Mouse (Mus musculus) C2C12 (cell line): ENCODE data around the gene Hmces. TPM values are rescaled to one million over a fixed set of nuclear protein-coding genes. Genes with fewer than 3 reads are reported as not detected.

Experiments used
- H3K27me3 ChIP-seq: one replicate; pipeline ENCODE4 v1.6.1; 2011; ENCODE audit not compliant: control insufficient read depth, insufficient read depth, insufficient read length
- H3K36me3 ChIP-seq: one replicate; pipeline ENCODE4 v1.6.1; 2011; ENCODE audit not compliant: control insufficient read depth, insufficient read depth
- H3K4me3 ChIP-seq: one replicate; pipeline ENCODE4 v1.5.1; 2011; ENCODE audit warnings: mild to moderate bottlenecking, control low read depth; ENCODE audit not compliant: poor library complexity, insufficient read depth, severe bottlenecking
- H3K79me2 ChIP-seq: one replicate; pipeline ENCODE4 v1.6.1; 2011; ENCODE audit not compliant: control insufficient read depth, insufficient read depth
- H3K79me3 ChIP-seq: one replicate; pipeline ENCODE4 v1.6.1; 2011; ENCODE audit warnings: low read depth, control low read depth
- H3ac ChIP-seq: one replicate; pipeline ENCODE3; 2011; ENCODE audit warnings: low read depth; ENCODE audit not compliant: control insufficient read depth, insufficient read length
- CEBPB ChIP-seq: IDR thresholded peaks from one replicate; pipeline ENCODE4 v1.6.1; 2011; ENCODE audit warnings: low read depth, mild to moderate bottlenecking, control low read depth, moderate library complexity
- CTCF ChIP-seq: IDR thresholded peaks from one replicate; pipeline ENCODE4 v1.5.1; 2011; ENCODE audit not compliant: control insufficient read depth, insufficient read depth, insufficient read length
- FOSL1 ChIP-seq: IDR thresholded peaks from one replicate; pipeline ENCODE4 v1.8.0; 2011; ENCODE audit warnings: mild to moderate bottlenecking, low read length; ENCODE audit not compliant: poor library complexity, insufficient read depth, severe bottlenecking
- MAX ChIP-seq: IDR thresholded peaks from one replicate; pipeline ENCODE4 v1.6.1; 2011; ENCODE audit warnings: mild to moderate bottlenecking, control low read depth
- MYOD1 ChIP-seq: IDR thresholded peaks from one replicate; pipeline ENCODE4 v1.6.1; 2011; ENCODE audit warnings: low read depth; ENCODE audit not compliant: control insufficient read depth, insufficient read length
- MYOG ChIP-seq: IDR thresholded peaks from one replicate; pipeline ENCODE4 v1.6.1; 2011; ENCODE audit not compliant: control insufficient read depth, insufficient read length; ENCODE audit errors: extremely low read depth
- USF1 ChIP-seq: IDR thresholded peaks from one replicate; pipeline ENCODE4 v1.6.1; 2011; ENCODE audit warnings: low read depth, mild to moderate bottlenecking, control low read depth, moderate library complexity
- polyA plus RNA-seq: library from polyadenylated mRNA; unstranded; fragments of >200 nt; fragmentation: generic; extraction: Trizol; gene quantifications from one replicate; pipeline ENCODE4 v1.2.1, GENCODE M21; 2012; ENCODE audit warnings: missing spikeins

The Hmces gene
- polyA plus RNA-seq, 1 experiment: 43.5 TPM

DNA sequence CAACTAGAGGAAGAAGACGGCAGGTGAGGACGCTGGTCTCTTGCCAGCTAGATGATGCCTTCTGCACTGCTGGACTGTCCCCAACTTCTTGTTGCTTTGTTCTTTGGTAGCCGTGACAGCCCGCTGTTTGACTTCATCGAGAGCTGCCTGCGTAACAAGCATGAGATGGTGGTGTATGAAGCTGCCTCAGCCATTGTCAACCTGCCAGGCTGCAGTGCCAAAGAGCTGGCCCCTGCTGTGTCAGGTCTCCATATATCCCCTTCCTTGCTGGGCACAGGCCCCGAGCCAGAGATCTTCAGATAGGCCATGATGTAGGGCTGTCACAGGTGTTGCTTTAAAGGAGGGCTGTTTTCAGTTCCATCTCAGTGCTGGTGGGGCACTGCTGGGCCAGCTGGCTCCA, 19.8 kb upstream of the Hmces start:
- H3K79me2 ChIP-seq: peaks cover 19% of the 10 kb centered on the region
- H3K79me3 ChIP-seq: peaks cover 15% of the 10 kb centered on the region
- no peak overlapping the region for H3K4me3 ChIP-seq
- no peak for TF ChIP-seq MAX
- no peak for TF ChIP-seq MYOD1
- TF ChIP-seq MYOG: no peak
- no peak for TF ChIP-seq FOSL1
- no peak for TF ChIP-seq CEBPB
- TF ChIP-seq CTCF: no peak
- no peak for TF ChIP-seq USF1
- H3K27me3 ChIP-seq: no peaks in the 10 kb centered on the region
- H3ac ChIP-seq: no peak overlapping the region
- peaks cover 95% of the 10 kb centered on the region for H3K36me3 ChIP-seq

DNA sequence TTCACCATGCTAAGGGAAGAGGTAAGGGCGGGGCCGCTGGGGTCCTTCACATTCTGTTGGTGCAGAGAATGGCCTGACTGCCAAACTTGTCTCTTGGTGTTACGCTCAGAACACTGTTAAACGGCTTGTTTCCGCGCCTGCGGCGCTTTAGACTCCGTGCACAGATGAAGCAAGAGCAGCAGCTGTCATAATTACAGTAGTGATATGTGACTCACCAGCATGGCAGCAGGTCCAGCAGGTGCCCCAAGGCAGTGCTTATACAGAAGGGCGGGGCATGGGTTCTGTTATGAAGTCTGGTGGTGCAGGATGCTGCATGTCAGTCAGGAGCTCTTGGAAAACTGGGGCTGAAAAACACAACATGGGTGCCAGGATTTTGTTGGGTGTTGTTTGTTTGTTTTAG, 15.7 kb upstream of the Hmces start:
- Histone ChIP-seq H3ac (no peak overlapping the region), H3K27me3 (no peaks in the 10 kb centered on the region), H3K36me3 (peaks cover 91% of the 10 kb centered on the region), H3K79me2 (no peaks in the 10 kb centered on the region), H3K4me3 (no peak overlapping the region), H3K79me3 (peaks cover 1% of the 10 kb centered on the region)
- TF ChIP-seq FOSL1: no peak
- peak; percentile 54 for TF ChIP-seq CEBPB
- no peak for TF ChIP-seq CTCF
- TF ChIP-seq USF1: no peak
- TF ChIP-seq MAX: no peak
- no peak for TF ChIP-seq MYOG
- peak; percentile 73 for TF ChIP-seq MYOD1

DNA sequence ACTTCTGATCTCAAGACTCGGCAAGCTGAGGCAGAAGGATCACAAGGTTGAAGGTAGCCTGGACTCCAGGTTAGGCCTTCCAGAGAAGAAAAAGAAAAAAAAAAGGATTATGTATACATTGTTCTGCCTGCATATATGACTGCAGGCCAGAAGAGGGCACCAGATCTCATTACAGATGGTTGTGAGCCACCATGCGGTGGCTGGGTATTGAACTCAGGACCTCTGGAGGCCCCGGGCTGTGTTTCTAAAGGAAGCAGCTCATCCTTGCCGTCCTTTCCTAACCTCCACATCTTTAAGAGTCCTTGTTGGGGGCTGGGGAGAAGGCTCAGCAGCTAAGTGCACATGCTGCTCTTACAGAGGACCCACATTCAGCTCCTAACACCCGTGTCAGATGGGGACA, 7.1 kb upstream of the Hmces start:
- H3K79me3 ChIP-seq: no peaks in the 10 kb centered on the region
- no peaks in the 10 kb centered on the region for H3K79me2 ChIP-seq
- peaks cover 91% of the 10 kb centered on the region for H3K36me3 ChIP-seq
- H3K27me3 ChIP-seq: no peaks in the 10 kb centered on the region
- H3ac ChIP-seq: no peak overlapping the region
- no peak overlapping the region for H3K4me3 ChIP-seq
- TF ChIP-seq MAX (no peak), USF1 (no peak), CEBPB (no peak), MYOD1 (no peak), FOSL1 (no peak), MYOG (no peak), CTCF (no peak)

DNA sequence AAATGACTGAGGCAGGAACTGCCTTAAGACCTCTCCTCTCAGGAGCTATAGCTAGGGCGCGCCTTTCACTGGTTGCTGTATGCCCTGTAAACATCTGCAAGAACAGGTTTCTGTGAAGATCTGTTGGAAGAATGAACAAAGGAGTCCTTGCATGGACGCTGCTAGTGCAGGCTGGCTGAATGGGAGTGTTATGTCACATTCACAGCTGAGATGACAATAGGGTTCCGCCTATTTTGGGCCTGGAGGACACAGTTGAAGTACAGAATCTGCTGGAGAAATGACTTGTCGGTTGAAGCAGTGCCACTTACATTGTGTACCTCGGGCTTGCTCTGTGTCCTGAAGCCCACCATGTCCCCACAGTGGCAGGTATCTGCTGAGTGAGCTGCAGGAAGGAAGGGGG, 4.6 kb upstream of the Hmces start:
- Histone ChIP-seq H3ac (no peak overlapping the region), H3K27me3 (no peaks in the 10 kb centered on the region), H3K36me3 (peaks cover 87% of the 10 kb centered on the region), H3K79me2 (no peaks in the 10 kb centered on the region), H3K4me3 (no peak overlapping the region), H3K79me3 (no peaks in the 10 kb centered on the region)
- no peak for TF ChIP-seq USF1
- no peak for TF ChIP-seq MAX
- TF ChIP-seq MYOD1: no peak
- no peak for TF ChIP-seq CTCF
- no peak for TF ChIP-seq MYOG
- TF ChIP-seq FOSL1: no peak
- TF ChIP-seq CEBPB: no peak

DNA sequence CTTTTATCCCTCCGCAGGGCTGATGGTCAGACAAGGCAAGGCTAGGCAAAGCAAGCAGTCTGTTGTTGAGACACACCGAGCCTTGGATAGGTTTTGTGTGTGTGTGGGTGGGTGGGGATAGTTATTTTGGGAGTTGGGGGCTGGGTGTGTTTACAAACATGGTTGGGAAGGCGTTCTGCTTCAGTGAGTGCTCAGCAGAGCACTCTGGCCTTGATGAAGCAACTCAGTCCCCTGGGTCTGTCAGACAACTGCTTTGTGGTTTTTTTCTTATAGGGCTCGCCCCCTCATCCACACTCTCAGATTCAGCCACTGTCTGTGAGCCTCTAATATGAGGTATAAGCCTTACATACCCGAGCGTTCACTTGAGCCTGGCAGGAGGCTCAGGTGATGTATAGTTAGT, 2.2 kb upstream of the Hmces start:
- H3K4me3 ChIP-seq: no peak overlapping the region
- peaks cover 70% of the 10 kb centered on the region for H3K36me3 ChIP-seq
- no peak for TF ChIP-seq MYOG
- TF ChIP-seq CEBPB: peak; percentile 14
- H3K79me3 ChIP-seq: peaks cover 3% of the 10 kb centered on the region
- no peaks in the 10 kb centered on the region for H3K27me3 ChIP-seq
- peaks cover 18% of the 10 kb centered on the region for H3K79me2 ChIP-seq
- H3ac ChIP-seq: no peak overlapping the region

DNA sequence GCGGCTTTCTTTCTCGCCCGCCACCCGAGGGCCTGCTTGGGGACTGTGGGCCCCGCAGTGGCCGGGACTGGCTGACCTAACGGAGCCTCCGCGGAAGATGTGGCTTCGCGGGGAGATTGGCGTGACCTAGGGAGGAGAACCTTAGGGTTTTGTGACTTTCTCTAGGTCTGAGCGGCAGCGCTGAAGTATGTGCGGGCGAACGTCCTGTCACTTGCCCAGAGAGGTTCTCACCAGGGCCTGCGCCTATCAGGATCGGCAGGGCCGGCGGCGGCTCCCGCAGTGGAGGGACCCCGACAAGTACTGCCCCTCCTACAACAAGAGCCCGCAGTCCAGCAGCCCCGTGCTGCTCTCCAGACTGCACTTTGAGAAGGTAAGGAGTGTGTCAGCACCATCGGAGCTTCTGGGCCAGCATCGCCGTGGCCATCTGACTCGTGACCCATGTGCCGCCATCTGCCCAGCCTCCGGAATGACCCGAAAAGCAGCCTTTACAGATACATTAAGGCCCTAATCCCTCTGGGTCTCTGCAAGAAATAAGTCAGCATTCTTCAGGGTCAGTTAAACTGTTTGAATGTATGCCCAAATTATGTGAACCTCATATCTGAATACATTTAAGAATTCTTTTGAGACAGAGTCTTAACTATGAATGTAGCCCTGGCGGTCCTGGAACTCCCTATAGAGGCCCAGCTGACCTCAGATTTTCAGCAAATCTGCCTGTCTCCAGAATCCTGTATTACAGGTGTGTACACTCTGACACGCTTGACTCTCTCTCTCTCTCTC, 779 bp downstream of the Hmces start:
- peaks cover 71% of the 10 kb centered on the region for H3K36me3 ChIP-seq
- H3K79me3 ChIP-seq: peaks cover 3% of the 10 kb centered on the region

More for the DNA sequence above, 779 bp downstream of the Hmces start:
- Histone ChIP-seq H3K4me3 (peak overlapping the region; percentile 60), H3K79me2 (peaks cover 20% of the 10 kb centered on the region), H3ac (peak overlapping the region; percentile 68), H3K27me3 (no peaks in the 10 kb centered on the region)
- TF ChIP-seq FOSL1 (no peak), MAX (no peak), CTCF (no peak), USF1 (no peak), MYOG (no peak), CEBPB (no peak), MYOD1 (no peak)
